Mouse (Mus musculus): ENCODE results near the gene Fam72a.

- peak; percentile 27 for TF ChIP-seq POLR2A (IDR thresholded peaks at IDR 0.05; ENCODE audit: insufficient read length, low read depth)
- TF ChIP-seq TCF12 (IDR thresholded peaks at IDR 0.05; ENCODE audit: insufficient read depth, poor library complexity, severe bottlenecking) = no peak
- TF ChIP-seq MYOD1 (IDR thresholded peaks at IDR 0.05; ENCODE audit: control insufficient read depth in 1 of 3, insufficient read length in 2 of 3, low read depth in 2 of 3) = peak in 2 of 3 experiments; percentile 4 to 75
- TF ChIP-seq CEBPB (IDR thresholded peaks at IDR 0.05; ENCODE audit: insufficient read depth, poor library complexity, severe bottlenecking) = no peak
- TF ChIP-seq REST (IDR thresholded peaks at IDR 0.05; ENCODE audit: insufficient read depth, insufficient read length) = no peak
- TF ChIP-seq USF1 (IDR thresholded peaks at IDR 0.05; ENCODE audit: low read depth) = no peak
- peak in 1 of 3 experiments; percentile 47 for TF ChIP-seq MYOG (IDR thresholded peaks at IDR 0.05; ENCODE audit: control insufficient read depth in 1 of 3, insufficient read depth in 1 of 3, insufficient read length in 2 of 3, low read depth in 2 of 3)
These were observed 2.6 kb upstream of the Fam72a start for GRCm38 (mm10) chr1:131525101-131525585.

All from myocyte (in vitro differentiated cells).